Mouse (Mus musculus) G1E (cell line): ENCODE measurements around the gene Gm6793.

ENCODE experiments used
- CTCF ChIP-seq: IDR thresholded peaks from 2 replicates; pipeline ENCODE4 v1.5.1; 2012; ENCODE audit warnings: low read depth, low read length, inconsistent platforms, mixed read lengths
- GATA1 ChIP-seq: IDR thresholded peaks from 2 replicates; pipeline ENCODE4 v1.6.1; 2012; ENCODE audit warnings: borderline replicate concordance, low read length, inconsistent platforms, mixed read lengths
- GATA2 ChIP-seq: IDR thresholded peaks from 2 replicates; pipeline ENCODE4 v1.6.1; 2012; ENCODE audit warnings: low read depth, low read length, inconsistent platforms, borderline replicate concordance
- TAL1 ChIP-seq: conservative IDR thresholded peaks from 2 replicates; pipeline ENCODE4 v1.6.1; 2012; ENCODE audit warnings: low read depth, low read length, inconsistent platforms, mixed read lengths

DNA sequence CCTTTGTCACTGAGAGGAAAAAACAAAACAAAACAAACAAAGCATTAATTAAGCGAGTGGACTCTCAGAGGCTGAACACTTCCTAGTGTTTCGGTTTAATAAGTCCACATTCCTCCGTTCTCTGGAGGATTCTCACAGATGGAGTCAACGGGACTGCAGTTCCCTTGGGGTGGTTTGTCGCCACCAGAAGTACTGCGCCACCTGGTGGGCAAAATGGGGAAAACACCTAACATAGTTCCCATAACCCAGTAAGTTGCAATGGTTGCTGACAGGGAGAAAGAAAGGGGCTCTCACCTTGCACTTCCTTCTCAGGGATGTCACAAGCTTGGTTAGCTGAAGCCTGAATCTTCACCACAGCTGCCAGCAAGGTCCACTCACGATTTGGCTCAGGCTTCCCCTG, 24.9 kb downstream of the Gm6793 start:
- TF ChIP-seq CTCF = peak; percentile 88
- no peak for TF ChIP-seq GATA1
- TF ChIP-seq GATA2 = no peak
- no peak for TF ChIP-seq TAL1
